Mouse (Mus musculus) thymus, adult 2 months (tissue): ENCODE results near the gene 1110032F04Rik.

Experiments used
- CTCF ChIP-seq: fragments of 200-500 bp; IDR thresholded peaks from 2 replicates; pipeline ENCODE4 v1.5.1; 2012; ENCODE audit warnings: mild to moderate bottlenecking, control low read depth, low read length, moderate library complexity, borderline replicate concordance; ENCODE audit not compliant: control insufficient read depth, poor library complexity, insufficient read depth; ENCODE audit errors: extremely low read depth
- POLR2A ChIP-seq: fragments of 200-500 bp; IDR thresholded peaks from 2 replicates; pipeline ENCODE4 v1.6.1; 2012; ENCODE audit warnings: mild to moderate bottlenecking, low read length, control low read depth, moderate library complexity; ENCODE audit not compliant: control insufficient read depth, poor library complexity, insufficient read depth; ENCODE audit errors: extremely low read depth

GRCm38 (mm10) chr3:68824765-68825090 lies 44.7 kb upstream of the 1110032F04Rik start:
- TF ChIP-seq CTCF (no peak), POLR2A (no peak)
